Mouse (Mus musculus) MN1 (cell line): ENCODE data around the gene Gda.

ENCODE experiments used
- DNase-seq: peaks from one replicate; pipeline ENCODE4 v3.0.0-alpha.2; 2016; ENCODE audit warnings: low spot score

The Gda gene

DNA sequence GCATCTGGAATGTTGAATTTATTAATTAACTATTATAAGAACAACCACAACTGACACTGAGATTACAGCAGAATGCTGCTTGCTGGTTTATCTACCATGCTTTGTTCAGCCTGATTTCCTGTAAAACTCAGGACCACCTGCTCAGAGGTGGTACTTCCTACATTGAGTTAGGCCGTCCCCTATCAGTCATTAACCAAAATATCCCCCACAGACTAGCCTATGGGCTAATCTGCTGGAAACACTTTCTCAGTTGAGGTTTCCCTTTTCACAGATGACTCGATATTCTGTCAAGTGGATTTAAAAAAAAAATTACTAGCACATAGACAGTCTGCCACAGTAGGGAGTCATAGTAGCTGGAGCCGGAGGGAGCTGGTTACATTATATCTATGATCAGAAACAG lies 31.5 kb downstream of the Gda start:
- DNase-seq = no peak

DNA sequence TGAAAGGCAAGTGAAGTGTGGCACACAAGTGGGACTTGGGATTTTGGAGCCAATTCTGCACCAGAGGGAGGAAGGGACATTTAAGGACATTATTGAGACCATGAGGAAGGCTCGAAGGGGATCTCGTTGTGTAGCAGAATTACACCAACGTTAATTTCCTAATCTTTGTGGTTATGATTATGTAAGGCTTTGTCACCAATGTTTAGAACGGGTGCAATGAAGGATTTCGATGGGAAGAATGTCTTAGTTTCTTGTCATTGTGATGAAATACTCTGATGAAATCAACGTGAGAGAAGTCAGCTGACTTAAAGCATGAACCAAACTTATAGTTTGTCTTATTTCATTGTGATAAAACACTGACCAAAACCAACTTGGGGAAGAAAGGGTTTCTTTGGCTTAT lies 32.4 kb downstream of the Gda start:
- no peak for DNase-seq

DNA sequence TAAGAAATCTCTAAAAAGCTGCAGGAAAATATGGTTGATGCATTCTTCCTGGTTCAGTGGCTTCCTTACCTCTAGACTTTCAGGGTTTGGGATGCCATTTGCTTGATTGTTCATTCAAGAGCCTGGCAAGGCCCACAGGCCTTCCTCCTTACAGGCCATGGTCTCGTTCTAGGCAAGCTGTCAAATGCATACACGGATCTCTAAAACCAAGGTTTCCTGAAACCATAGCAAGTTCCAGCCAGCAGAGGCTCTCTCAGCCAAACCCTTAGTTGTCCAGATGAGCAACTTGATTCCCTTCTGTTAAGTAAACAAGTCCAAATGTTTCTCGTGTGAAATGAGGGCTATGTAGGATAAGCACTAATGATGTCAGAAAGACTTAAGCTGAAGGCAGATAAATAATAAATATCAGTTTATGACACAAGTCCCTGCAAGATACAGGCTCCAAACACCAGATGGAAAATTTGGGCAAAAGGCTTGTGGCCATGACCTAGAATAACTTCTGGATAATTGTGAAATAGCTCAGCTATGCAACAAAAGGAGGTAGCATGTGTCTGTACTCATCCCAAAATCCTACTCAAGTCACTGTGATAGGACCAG lies 34.0 kb downstream of the Gda start:
- DNase-seq = no peak

DNA sequence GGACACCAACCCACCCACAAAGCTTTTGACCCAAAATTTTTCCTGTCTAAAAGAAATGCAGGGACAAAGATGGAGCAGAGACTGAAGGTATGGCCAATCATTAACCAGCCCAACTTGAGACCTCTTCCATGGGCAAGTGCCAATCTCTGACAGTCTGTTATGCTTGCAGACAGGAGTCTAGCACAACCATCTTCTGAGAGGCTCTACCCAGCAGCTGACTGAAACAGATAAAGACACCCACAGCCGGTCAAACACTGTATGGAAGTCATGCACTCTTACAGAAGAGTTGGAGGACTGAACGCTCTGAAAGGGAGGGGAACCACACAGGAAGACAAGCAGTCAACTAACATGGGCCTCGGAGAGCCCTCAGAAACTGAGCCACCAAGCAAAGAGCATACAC lies 36.7 kb downstream of the Gda start:
- DNase-seq = no peak

DNA sequence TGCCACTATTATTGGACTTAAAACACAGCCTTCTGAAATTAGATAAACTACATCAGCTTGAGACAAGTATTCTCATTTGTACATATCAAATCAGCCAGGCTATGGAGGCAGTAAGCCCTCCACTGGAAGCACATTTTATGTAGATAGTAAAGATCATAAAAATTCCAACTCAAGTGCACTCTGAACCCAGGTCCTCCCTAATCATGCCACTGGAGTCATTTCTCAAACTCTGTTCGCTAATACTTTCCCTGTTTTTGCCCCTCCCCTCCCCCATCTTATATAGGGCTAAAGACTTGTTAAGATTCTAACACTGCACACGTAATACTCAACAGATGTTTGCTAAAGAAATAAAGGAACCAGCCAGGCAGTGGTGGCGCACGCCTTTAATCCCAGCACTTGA lies 39.9 kb downstream of the Gda start:
- DNase-seq = no peak

DNA sequence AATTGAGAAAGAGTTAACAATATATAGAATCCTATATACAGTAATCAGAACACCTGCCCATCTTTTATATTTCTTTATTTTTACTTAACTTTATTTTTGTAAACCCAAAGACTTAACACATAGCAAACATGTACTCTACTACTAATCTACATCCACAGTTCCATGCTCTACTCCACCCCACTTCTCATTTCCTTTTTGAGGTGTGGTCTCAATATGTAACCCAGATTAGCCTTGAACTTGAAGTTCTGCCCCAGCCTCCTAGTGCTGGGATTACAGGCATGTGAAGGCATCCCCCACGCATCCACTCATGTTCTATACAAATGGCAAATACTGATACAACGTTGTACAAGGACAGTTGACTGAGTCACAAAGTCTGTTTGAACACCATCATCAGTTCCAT lies 40.4 kb downstream of the Gda start:
- no peak for DNase-seq

DNA sequence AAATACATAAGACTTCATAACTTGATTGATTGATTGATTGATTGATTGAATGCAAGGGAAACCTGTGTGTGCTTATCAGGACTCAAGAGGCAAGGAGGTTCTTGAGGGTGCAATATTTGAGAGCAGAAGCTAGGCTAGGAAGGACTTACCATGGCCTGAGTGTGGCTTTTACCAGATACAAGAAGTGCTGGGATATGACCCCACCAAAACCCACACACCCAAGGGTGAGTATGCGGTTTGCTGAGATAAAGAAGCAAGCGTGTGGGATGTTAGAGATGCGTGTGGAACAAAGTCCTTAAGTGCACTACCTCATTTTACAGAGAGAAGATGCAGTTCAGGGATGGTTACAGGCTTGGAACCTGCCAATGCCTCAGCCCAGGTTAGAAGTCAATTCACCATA lies 41.0 kb downstream of the Gda start:
- DNase-seq = no peak

DNA sequence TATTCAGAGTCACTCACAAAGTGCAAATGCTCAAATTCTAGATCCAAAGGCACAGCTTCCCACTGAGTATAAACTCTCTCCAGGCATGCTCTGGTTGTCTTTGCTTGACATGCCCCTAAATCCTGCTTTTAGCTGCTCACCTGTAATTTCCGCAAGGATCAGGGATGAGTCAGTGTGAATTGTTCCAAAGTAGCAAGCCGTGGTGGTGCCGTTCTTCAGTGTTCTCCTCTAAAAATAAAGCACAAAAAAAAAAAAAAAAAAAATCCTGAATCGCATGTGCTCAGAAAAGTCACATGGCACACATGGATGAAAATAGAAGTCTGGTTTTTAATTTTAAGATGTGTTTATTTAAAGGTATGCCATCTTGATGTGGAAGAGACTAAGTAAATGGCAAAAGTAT lies 47.9 kb downstream of the Gda start:
- no peak for DNase-seq

DNA sequence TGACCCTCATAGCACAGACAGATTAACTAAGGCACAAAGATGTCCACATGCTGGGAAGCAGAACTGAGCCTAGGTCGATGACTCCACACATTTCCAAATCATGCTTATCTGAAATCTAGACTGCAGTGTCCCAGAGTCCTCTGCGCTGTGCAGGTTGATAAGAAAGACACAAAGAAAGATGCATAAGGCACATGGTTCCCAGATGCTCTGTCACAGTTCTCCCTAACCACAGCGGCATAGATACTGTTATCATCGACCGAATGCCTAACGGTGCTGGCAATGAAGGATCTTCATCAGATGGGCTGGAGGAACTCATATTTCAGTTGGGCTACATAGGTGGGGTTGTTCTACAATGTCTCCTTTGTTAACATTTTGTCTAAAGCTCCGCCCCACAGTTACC lies 49.5 kb downstream of the Gda start:
- no peak for DNase-seq

DNA sequence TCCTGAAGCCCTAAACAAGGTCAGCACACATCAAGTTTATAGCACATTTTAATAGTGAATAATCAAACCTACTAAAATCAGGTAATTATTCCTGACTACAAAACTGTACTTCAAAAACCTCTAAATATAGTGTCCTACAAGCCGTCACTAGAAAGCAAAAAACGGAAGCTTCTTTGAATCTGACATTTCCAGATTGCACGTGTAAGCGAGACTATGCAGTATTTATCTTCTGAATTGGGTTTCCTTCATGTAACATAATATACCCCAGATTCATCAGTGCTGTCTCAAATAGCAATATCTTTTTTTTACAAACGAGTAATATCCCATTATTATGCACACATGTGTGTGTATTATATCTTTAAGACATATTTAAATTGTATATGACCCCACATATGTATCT lies 54.8 kb downstream of the Gda start:
- DNase-seq = no peak

DNA sequence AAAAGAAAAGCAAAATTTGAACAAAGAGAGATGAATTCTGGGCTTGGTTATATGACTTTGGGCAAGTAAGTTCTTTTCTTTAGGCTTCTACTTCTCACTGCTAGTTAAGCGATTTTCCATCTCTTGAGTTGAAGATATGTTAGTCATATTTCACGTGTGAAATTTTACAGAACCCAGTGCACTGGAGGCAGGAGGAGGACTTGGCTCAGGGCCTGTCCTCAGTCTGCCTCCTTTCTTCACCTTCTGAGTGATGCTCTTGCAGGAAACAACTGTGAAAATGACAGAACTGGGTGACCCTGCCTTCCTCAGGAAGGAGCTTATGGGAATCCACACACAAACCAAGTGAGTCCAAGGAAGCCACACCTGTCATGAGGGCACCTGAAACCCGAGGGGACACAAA lies 57.9 kb downstream of the Gda start:
- no peak for DNase-seq

DNA sequence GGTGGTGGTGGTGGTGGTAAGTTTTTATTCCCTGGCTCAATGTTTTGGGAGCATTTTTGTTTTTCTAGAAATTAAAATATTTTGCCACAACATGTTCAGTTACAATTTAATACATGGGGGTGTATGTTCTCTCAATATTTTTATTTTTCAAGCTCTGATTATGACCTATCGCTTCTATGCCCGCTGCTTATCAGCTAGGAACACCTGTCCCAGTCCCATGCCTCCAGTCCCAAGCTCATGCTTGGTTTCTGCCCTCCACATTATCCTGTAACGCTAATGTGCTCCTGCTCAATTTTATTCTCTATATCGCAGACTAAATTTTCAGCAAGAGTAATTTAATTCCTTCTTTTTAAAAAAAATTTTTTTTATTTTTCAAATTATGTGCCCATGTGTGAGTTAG lies 64.1 kb downstream of the Gda start:
- DNase-seq = no peak

DNA sequence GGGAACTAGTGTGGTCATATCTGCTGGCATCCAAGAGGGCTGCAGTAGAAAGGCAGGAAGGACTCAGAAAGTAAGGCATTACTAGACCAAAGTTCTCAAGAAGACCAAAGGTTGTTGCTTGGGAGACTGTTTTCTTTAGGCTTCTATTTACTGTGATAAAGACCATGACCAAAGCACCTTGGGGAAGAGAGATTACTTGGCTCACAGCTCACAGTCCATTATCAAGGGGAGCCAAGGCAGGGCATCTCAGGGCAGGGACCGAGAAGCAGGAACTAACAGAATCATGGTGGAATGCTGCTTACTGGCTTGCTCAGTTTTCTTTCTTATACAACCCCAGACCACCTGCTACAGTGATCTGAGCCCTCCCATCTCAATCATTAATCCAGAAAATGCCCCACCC lies 65.9 kb downstream of the Gda start:
- DNase-seq = no peak

DNA sequence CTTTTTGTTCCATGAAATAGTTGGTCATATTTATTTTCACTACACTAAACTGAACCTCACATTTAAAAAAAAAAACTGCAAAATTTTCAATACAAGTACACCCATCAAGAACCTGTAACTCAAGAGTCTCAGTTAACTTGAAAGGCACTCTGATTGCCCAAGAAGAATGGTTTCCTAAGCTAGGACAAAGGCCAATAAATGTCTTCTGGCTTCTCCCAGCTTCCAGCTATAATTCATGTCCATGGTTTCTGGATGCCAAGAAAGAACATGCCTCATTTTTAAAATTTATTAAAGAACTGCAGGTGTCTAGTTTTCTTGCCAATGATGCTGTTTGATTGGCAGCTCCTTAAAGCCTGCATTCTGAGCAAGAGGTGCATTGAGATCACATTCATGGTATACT lies 75.3 kb downstream of the Gda start:
- DNase-seq = no peak

DNA sequence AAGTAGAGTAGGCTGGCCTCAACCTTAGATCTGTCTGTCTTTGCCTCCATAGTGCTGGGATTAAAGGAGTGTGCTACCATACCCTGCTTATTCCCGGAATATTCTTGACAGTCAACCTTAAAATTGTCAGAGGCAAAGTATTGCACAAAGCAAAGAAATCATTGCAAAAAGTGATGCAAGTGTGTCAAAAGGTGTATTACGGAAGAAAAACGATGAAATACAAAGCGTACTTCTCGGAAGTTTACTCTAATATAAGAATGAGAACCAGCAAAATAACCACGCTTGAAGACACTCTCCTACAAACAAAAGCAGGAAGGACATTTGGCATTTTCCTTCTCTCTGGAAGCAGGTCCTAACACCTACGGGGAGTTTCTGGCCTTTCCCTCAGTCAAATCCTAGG lies 76.9 kb downstream of the Gda start:
- no peak for DNase-seq

DNA sequence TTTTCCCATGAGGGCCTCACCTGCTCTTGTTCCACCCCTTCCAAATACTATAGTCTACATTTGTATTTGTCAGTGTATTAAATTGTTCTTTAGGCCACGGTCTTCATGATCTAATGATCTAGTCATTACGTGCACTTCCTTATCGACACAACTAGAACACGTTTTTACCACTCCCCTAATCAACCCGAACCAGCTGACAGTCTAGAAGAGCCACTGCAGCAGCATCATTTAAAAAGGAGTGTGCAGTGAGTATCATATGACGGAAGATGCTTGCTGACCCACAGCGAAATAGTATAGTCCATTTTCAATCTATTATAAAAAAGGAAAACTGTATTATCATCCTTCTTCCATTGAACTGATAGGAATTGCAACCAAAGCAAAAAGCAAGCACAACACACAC lies 82.3 kb downstream of the Gda start:
- DNase-seq = no peak

DNA sequence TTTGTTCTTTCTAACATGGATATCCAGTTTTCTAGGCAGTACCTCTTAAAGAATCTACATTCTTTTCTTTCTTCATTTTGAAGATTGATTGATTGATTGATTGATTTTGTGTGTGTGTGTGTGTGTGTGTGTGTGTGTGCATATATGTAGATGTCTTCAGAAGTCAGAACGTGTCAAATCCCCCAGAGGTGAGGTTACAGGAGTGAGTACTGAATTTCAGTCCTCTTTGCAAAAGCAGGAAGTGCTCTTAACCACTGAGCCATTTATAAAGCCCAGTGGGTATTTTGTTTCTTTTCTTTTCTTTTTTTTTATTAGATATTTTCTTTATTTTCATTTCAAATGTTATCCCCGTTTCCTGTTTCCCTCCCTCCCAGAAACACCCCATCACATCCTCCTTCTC lies 86.4 kb downstream of the Gda start:
- no peak for DNase-seq

DNA sequence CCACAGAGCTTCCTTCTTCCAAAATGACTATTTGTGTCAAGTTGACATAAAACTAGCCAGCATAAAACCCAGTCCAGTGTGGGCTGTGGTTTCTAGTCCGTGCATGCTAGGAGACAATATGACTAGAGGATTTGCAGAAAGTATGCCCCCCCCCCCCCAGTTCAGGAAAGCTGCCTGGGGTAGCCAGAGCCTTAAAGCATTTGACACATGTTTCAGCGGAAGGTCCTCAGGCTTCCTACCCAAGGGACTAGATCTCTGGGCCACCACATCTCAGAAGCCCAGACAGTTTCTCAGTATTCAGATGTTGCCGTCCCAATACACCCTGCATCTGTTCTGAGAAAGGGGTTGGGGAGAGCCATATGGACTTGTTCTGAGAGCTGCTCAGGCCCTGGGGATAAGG lies 89.0 kb downstream of the Gda start:
- no peak for DNase-seq

DNA sequence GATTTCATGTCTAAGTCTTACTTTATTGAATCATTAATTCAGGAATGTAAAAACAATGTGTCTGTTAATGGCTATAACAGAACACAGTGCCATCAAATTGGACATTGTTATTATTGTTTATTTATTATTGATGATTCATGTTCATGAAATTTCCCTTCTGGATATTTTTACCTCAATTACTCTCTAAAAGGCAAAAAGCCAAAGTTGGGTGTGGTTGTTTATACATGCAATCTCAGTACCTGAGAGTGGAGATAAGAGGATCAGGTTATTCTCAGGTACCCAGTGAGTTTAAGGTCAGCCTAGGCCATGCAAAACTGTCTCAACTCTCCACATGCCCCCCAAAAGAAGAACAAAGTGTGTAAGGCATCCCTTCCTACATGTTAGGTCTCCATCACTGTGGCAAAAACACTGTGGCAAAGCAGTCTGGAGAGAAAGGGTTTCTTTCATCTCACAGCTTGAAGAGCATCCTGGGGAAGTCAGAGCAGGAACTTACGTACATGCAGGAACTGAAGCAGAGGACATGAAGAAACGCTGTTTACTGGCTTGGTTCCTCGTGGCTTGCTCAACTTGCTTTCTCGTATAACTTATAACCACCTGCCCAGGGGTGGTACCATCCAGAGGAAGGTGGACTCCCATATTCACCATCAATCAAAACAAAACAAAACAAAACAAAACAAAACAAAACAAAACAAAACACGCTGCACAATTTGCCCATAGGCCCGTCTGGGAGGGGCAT lies 89.6 kb downstream of the Gda start:
- no peak for DNase-seq

DNA sequence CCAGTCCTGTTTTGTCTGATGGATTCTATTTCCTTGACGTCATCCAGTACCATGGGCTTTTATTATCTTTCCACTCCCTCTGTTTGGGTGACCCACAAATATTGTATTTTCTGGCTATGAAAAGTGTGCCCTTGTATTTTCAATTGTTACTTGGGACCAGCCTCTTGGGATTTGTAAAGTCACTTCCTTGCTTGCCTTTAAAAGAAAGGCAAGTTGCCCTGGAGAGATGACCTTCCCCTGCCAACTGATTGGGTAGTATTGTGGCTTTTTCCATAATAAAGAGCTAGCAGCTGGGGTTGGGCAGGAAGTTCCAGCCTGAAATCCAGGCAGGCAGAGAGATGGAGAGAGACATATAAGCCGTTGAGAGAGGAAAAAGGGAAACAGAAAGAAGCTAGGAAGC lies 91.5 kb downstream of the Gda start:
- DNase-seq = no peak

DNA sequence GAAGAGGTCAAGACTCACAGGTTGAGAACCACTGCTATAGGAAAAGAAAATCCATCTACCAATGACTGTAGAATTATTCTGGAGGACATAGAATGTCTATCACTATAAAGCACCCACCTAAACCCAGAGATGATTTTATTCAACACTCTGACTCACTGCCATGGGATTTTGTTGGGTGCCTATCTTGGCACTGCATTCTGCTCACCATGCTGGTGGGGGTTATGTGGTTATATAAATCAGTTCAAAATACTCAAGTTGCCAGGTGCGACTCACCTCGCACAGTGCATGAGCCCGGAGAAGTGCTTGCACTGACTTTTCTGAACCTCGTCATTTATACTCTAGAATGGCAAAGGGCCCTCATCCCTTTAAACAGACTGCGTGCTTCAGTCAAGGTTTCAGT lies 94.0 kb downstream of the Gda start:
- DNase-seq = no peak

DNA sequence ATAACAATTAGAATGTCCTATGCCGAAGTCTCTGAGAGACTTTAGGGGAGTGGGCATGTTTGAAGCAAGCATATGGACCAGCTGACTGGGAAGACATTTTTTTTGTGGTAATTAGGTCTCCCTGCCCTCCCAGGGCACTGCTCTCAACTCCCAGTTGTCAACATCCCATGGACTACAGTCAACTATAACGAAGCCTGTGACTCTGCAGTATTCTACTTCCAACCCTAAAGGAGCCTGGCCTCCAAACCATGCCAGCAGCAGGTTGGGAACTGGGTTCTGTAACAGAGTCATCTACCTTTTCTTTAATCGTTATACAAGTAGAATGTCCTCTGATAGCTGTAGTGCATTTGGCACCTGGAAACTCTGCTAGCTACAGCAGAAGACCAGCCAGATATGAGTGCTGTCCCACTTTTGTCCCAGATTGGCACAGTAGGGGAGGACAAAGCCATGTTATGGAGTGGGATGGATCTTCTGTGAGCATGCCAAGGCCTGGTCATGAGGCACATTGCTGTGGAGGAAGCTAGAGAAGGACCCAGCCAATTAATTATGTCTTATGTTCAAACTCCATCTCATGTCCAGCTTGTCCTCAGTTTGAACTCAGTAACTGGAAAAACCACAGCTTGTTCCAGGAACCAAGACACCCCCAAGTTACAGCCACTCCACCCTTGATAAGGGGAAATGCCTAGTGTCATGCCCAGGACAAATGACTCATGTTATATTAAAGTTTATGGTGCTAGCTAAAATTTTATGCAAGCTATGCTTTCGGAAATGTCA lies 96.6 kb downstream of the Gda start:
- DNase-seq = no peak

DNA sequence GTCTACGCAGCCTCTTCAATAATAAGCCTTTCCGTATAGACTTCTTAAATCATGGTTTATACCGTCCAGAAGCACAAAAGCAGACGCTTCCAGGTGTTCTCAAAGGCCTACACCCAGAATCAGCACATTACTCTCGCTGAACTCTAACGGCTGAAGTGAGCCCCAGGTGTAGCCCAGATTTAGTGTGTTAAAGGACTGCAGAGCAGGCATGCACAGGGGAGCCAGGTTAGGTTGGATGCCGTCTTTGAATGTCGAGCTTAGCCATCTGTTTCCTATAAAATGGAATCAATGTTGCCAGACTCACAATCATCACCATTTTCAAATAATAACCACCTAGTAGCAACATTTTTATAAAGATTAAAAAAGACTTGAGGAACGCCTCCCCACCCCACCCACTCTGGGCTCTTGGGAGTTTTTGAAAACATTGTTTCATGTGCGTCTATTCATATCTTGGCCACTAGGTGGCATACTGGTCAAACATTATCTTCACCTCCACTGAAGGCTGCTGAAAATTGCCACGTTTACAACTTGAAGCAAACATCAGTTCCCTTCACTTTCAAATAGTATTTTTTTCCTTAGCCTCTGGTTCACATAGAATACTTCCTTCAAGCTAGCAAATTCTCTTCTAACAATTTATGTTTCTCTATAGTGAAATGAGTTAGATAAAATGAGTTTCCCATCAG lies 100.0 kb downstream of the Gda start:
- peak; percentile 56 for DNase-seq
